Mouse (Mus musculus) T-cell, adult 66 days (primary cell): Measurements from ENCODE around the gene Kdm4b. TPM values are rescaled to one million over a fixed set of nuclear protein-coding genes. Genes with fewer than 3 reads are reported as not detected.

Experiments used
- total RNA-seq, 2 experiments: library from RNA; stranded (reverse); gene quantifications; 3 replicates in 1 of 2; 4 replicates in 1 of 2; pipeline ENCODE4 v1.2.4; 2023

Gene Kdm4b
- total RNA-seq = 10 to 100 TPM; 67.1 to 81.0 TPM

GRCm38 (mm10) chr17:56325450-56326152, at the start of gene Kdm4b:
Gene Kdm4b, plus strand, starts transcription at chr17:56326062.

GRCm38 (mm10) chr17:56276643-56277566, 49.0 kb upstream of the Kdm4b start, which contains the start of gene Ticam1:
Gene Ticam1, minus strand, starts transcription at chr17:56276786.

GRCm38 (mm10) chr17:56292531-56293222, 33.2 kb upstream of the Kdm4b start, which contains the start of gene Plin3:
Gene Plin3, minus strand, starts transcription at chr17:56292873.

GRCm38 (mm10) chr17:56300186-56300585, 25.7 kb upstream of the Kdm4b start, which contains the start of gene Arrdc5:
Gene Arrdc5, minus strand, starts transcription at chr17:56300286.

GRCm38 (mm10) chr17:56303160-56303846, 22.6 kb upstream of the Kdm4b start, which contains the start of gene Uhrf1:
Gene Uhrf1, plus strand, starts transcription at chr17:56303321.

Other genes with a start within 250 kb of the Kdm4b start
- 100 to 1,000 TPM; 103 to 106 TPM for gene Hdgfl2, start 246.4 kb upstream of the Kdm4b start, total RNA-seq
- gene Plin4, start 216.3 kb upstream of the Kdm4b start, total RNA-seq = not detected
- gene Plin5, start 208.5 kb upstream of the Kdm4b start, total RNA-seq = not detected
- gene Lrg1, start 204.1 kb upstream of the Kdm4b start, total RNA-seq = not detected
- gene Sema6b, start 185.7 kb upstream of the Kdm4b start, total RNA-seq = not detected
- gene Tnfaip8l1, start 163.6 kb upstream of the Kdm4b start, total RNA-seq = 10 to 100 TPM; 13.1 to 14.9 TPM
- 10 to 100 TPM; 51.6 to 52.0 TPM for gene Mydgf, start 142.1 kb upstream of the Kdm4b start, total RNA-seq
- 10 to 100 TPM; 50.3 to 51.5 TPM for gene Dpp9, start 107.2 kb upstream of the Kdm4b start, total RNA-seq
- 10 to 100 TPM; 27.4 to 27.7 TPM for gene Fem1a, start 69.3 kb upstream of the Kdm4b start, total RNA-seq
- gene Ticam1, start 49.3 kb upstream of the Kdm4b start, total RNA-seq = 10 to 100 TPM; 12.2 to 13.1 TPM
- gene Plin3, start 33.2 kb upstream of the Kdm4b start, total RNA-seq = 10 to 100 TPM; 14.7 to 22.4 TPM
- not detected for gene Arrdc5, start 25.8 kb upstream of the Kdm4b start, total RNA-seq
- gene Uhrf1, start 22.7 kb upstream of the Kdm4b start, total RNA-seq = 10 to 100 TPM; 12.3 to 16.8 TPM
- 10 to 100 TPM; 18.2 to 22.8 TPM for gene Ptprs, start 150.4 kb downstream of the Kdm4b start, total RNA-seq
- not detected for gene Znrf4, start 186.4 kb downstream of the Kdm4b start, total RNA-seq
- 10 to 100 TPM; 10.7 to 14.3 TPM for gene Gm20219, start 228.3 kb downstream of the Kdm4b start, total RNA-seq